Mouse (Mus musculus): ENCODE measurements around the gene Tmem132c. TPM values are rescaled to one million over a fixed set of nuclear protein-coding genes. Genes with fewer than 3 reads are reported as not detected.

Gene Tmem132c
- polyA plus RNA-seq, 1 experiment from 2014 or later, result 11.9 TPM

DNA sequence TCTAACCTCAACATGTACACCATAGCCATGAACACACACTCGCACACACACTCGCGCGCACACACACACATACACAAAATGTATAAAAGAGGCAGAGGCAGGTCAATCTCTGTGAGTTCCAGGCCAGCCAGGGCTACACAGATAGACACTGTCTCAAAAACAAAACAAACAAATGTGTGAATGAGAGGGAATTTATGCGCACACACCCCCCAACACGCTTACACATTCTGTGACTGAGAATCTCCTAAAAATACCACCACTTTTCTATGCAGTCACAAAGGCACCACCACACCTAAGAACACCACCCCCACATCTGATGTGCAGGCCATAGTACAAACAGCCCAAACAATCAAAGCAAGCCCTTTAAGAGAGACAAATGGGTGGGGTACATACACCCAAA, 370.8 kb downstream of the Tmem132c start:
- peaks cover 15% of the 10 kb centered on the region for H3K36me3 ChIP-seq
- no peak overlapping the region for H3K4me3 ChIP-seq
- peaks cover 49% of the 10 kb centered on the region for H3K4me1 ChIP-seq
- H3K27ac ChIP-seq, result no peak overlapping the region
- WGBS, result 95% methylated on average over 6 of the region's 6 CpGs
- no peaks in the 10 kb centered on the region for H3K27me3 ChIP-seq (ENCODE audit: insufficient read depth, poor library complexity, severe bottlenecking)
- no peaks in the 10 kb centered on the region for H3K9me3 ChIP-seq
- no peak for DNase-seq (ENCODE audit: low spot score)

All from heart, embryonic 10.5 days (tissue).